Mouse (Mus musculus) NIH3T3 (cell line): ENCODE results near the gene L2hgdh.

ENCODE experiments used
- DNase-seq: peaks from one replicate; pipeline ENCODE4 v3.0.0-alpha.2; 2012; ENCODE audit warnings: low read depth

Gene L2hgdh

DNA sequence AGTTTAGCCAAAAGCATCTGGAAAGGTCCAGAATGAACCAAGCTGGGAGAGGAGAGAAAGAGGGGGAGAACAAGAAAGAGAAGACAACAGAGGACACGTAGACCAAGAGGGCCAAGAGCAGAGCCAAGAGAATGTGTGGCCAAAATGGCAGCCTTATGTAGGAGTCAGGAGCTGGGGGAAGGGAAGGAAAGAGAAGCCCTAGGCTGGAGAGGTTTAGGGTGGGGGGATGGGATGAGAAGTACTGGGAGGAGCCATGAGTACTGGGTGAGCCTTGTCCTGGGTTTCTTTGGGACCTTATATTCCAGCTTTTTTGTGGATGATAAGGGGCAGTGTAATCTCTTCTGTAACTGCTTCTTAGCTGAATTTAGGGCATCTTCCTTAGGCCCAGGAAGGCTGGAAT is 4.6 kb upstream of the L2hgdh start:
- DNase-seq: no peak

DNA sequence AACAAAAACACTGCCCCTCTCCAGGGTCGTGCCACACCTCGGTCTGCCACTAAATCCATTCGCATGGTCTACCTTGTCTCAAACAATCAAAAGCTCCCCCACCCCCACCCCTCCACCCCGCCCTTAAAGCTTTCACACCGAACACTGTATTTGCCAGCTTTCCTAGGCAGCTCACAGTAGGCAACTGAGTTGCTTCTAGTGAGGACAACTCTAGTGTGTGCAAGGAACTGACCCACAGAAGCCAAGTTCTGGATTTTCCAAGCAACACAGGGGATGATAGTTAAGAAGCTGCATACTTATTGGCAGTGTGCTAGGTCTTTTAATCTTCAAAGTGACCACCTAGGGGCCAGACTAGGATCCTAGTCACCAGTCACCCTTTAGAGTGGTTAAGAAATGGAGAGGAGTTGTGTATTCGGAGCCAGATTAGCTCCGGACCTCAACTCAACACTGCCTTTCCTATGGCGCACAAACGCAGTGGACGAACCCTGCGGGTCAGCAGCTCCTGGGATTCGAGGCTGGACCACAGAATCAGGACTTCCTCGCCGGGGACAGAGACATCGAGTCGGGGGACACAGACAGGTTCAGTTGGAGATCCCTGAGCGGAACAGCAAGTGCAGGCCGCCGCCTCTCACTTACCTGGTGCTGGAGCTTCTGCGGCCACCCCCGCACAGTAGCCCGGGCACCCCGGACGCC is 509 bp downstream of the L2hgdh start:
- no peak for DNase-seq

DNA sequence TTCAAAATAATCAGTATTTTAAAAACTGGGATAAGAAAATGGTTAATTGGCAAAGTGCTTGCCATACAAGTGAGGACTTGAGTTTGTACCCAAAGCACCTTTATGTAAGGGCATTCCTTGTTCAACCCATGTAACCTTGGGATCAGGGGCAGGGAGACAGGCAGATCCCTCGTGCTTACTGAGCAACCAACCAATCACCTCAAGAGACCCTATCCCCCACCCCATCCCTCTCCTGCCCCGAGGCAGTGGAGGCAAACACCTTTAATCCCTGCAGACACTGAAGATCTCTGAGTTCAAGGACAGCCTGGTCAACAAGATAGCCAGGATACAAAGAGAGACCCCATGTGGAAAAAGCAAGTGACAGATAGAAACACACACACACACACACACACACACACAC is 1.3 kb downstream of the L2hgdh start:
- no peak for DNase-seq

DNA sequence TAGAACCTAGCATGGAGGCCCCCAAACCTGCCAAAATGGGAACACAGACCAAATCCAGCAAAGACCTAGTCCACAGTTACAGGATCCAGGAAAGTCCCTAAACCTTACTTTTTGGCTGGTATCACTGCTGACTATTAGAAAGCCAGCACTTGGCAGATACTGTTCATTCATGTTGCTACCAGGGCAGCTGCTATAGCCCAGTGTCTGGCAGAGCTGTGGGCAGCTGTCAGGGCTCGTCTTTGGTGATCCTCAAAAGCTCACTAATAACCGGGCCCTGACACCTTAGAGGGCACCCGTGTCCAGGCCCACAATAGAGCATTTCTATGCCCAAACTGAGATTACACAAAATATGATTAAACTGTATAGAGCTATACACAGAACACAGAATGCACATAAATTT is 1.8 kb downstream of the L2hgdh start:
- no peak for DNase-seq

DNA sequence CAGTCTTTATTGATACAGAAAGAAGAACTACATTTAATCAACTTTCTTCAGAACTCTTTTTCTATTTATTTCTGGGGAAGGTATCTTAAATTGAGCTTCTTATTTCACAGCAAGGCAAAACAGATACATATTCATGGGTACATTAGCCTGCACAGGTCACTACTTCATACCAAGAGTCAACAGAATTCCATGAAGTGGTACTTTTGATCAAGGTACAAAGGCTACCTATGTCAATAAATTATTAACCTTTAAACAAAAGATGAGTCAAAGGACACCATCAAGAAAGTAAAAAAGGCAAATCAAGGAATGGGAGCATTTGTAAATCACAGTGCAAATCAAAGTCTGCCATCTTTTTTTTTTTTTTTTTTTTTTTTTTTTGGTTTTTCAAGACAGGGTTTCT is 11.0 kb downstream of the L2hgdh start:
- DNase-seq: no peak

DNA sequence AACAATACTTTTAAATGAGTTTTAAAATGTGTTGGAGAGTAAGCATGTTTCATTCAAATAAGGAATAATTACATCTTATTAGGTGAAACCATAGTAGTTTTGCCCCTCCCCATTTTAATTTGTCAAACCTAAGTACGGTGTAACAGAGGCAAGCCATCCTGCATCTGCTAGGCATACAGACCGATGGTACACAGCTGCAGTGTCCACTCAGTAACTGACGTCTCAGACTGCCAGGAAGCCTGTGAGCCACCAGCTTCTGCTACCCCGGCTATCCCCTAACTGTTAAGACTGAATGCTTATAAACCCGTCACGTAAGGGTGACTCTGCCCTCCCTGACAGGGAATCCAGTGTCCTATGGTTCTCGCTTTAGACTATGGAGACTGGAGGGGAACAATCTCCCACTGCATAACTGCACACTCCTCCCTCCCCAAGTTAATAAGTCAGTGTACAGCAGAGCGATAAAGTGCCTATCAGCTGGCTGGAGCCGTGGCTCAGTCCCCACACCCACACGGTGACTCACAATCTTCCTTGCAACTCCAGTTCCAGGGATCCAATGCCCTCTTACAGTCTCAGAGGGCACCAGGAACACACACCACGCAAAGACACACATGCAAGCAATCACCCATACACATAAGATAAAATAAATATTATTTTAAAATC is 19.7 kb downstream of the L2hgdh start:
- peak; percentile 37 for DNase-seq

DNA sequence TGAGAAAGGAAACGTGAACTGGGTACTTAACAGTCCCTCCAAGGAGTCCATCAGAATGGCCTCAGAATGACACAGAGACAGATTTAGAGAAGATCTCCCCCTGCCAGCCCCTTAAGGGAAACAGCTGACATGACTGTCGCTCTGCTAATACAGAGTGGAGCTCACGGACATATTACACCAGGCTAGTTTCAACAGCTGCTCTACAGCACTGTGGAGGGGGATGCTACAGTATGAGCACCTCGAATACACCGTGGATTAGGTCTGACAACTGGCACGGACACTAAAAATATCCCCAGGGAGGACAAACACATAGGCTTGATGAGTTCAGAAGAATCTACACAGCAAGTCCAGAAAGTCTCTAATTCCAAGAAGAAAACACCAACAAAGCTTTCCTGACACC is 26.3 kb downstream of the L2hgdh start:
- DNase-seq: no peak

DNA sequence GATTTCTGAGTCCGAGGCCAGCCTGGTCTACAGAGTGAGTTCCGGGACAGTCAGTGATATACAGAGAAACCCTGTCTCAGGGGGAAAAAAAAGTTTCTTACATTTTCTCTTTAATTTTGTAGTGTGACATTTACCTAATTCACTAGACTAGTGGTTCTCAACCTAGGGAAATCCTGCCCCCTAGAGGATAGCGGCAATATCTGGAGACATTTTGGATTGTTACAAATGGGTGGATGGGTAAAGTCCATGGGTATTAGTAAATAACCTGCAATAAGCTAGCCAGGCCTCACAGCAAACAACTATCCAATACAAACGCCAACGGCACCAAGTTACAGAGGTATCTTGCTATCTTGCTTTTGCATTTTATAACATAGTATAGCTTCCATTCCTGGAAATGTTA is 27.9 kb downstream of the L2hgdh start:
- DNase-seq: peak; percentile 85

DNA sequence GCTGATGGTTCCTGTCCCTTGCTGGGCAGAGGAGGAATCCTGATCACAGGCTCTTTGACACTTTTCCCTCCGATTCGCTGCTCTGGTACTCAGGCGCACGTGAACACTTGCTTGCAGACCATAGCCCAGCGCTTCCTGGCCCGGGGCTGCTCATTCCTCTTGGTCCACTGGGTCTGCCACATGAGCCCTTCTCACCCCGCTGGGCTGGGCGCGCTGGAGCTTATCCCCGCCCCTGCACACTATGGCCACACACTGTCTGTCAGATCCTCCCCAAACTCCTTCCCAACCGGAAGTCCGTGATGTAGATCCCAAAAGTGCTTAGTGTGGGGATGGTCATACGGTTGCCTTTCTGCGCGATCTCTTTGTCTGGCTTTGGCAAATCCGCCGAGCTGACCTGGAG is 31.2 kb downstream of the L2hgdh start:
- no peak for DNase-seq

DNA sequence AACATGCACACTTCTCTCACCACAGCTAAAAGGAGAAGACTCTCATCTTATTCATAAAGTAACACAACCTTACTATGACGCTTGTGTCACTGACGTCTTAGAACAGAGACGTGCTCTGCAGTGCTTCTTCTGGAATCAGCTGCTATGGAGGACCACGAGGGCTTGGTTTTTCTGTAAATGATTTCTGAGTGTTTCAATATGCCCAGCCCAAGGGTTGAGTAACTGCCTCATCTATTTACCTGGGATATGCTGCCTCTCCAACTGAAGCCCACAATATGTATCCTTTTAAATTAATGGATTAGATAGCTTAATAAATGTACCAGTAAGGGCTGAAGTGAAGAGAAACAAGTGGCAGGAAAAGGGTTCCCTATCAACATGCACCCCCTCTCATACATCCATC is 34.0 kb downstream of the L2hgdh start:
- no peak for DNase-seq

DNA sequence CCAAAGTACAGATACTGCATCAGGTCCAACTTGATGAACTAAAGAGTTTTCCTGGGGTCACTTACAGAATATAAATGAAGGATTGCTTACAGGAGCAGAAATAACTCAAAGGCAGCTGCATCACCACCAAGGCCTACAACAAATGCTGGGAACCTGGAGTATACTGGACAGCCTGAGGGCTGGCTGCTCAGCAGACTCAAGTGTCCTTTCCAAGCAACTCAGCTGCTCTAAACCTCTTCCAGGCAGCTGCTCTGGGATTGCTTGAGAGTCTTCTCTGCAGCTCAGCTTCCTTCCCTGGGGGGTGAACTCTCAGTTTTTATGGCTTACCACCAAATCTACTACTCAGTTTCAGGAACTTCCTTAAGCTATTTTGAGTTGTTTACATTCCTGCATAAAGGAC is 35.6 kb downstream of the L2hgdh start:
- no peak for DNase-seq

DNA sequence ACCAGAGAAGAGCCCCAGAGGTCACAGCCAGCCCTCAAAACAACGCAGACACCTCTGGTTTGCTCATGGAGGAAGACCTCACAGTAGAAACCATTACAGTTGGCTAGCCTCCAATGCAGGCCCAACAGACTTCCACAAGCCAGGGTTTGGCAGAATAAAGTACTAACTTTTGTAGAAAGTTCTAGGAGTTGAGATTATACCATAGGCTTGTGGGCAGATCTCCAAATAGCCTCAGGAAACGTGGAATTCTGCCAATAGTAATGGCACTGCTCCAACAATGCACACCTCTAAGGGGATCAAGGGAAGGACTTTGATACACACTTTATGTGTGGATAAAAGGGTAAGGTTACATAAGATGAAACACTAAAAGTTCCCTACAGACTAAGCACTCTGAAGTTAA is 36.3 kb downstream of the L2hgdh start:
- DNase-seq: peak; percentile 50

DNA sequence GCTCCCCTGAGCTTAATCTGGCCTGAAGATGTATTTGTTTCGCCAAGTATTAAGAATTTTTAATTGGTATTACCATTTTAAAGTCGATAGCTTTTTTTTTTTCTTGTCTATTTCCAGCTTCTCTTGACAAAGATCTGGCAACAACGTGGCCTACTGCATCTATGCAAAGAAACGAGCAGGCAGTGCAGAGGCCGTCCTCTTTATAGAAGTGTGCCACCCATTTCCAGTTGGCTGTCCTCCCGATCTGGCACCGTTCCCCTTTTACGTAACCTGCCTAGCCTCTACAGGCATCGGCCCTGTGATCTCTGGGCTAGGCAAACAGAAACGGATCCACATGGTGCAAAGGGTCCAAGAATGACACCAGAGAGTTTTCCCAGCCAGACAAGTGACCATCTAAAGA is 41.1 kb downstream of the L2hgdh start:
- DNase-seq: peak; percentile 82

DNA sequence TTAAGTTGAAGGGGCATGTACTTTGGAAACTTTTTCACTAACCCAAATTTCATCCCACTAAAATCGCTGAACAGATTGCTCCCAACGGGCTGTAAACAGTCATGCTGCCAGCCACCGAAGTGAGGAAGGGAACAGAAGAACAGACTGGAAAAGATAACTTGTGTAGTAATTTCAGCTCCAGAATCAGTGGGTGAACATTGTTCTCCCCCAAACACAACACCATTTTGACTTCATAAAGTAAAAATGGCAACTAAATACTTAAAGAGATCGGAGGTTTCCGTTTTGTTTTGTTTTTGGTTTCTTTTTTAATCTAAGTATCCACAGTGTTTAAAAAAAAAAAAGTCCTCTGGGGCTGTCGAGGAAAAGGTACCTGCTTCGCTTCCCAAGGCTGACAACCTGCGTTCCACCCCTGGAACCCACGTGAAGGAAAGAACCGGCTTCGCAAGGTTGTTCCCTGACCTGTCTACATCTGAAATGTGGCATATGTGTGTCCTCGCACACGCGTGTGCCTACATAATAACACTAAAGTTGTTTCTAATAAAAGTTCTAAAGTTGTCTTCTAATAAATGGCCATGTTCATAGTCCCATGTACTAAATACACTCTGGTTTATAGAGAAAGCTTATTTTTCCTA is 41.8 kb downstream of the L2hgdh start:
- DNase-seq: peak; percentile 28

DNA sequence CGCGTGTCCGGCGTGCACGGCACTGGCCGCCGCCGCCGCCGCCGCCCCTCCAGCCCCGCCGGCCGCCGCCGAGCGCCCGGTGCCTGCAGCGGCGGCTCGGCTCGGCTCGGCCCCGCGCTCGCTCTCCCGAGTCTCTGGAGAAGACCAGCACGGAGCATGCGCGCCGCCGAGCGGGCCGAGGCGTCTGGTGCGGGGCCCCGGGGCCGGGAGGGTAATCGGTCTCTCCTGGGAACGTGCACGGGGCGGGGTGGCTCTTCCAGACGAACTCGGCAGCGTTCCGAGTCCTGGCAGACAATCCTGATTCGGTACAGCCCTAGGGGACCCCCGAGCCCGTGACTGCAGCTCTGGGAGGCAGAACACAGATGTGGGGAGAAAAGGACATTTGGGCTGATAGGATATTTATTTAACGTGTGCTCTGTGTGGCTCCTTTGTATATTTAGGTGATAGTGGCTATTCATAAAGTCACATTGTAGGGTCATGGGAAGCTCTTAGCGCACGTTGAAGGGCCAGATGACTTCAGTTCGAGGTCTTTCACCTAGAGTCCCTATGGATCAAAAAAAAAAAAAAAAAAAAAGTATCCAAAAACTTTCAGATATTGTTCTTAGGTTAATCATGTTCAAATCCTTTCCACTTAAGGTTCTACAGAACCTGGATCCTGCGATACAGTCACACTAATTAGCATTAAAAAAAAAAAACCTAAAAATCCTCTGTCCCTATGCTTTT is 42.4 kb downstream of the L2hgdh start:
- DNase-seq: peak; percentile 89

DNA sequence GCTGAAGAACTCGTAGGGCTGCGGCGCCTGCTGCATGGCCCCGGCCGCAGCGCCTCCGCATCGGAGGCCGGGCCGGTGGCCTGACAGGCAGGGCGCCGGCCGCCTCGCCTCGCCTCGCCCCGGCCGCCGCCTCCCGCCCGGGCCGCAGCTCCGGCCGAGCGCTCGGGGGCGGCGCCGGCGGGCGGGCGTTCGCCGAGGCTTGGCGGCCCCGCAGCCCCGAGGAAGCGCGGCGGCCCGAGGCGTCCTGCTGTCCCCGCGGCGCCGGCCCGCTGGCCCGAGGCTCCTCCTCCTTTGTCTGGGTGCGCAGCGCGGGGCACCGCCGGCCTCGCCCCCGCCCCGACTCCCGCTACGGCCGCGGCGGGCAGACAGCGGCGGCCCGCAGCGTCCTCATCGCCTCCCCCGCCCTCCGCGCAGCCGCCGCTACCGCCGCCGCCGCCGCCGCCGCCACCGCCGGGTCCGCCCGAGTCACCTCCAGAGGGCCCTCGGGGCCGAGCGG is 43.1 kb downstream of the L2hgdh start, which contains the start of gene Sos2:
Sos2 (minus strand) TSS at position 287 of the 496 bp plus-strand sequence.
- peak; percentile 65 for DNase-seq

DNA sequence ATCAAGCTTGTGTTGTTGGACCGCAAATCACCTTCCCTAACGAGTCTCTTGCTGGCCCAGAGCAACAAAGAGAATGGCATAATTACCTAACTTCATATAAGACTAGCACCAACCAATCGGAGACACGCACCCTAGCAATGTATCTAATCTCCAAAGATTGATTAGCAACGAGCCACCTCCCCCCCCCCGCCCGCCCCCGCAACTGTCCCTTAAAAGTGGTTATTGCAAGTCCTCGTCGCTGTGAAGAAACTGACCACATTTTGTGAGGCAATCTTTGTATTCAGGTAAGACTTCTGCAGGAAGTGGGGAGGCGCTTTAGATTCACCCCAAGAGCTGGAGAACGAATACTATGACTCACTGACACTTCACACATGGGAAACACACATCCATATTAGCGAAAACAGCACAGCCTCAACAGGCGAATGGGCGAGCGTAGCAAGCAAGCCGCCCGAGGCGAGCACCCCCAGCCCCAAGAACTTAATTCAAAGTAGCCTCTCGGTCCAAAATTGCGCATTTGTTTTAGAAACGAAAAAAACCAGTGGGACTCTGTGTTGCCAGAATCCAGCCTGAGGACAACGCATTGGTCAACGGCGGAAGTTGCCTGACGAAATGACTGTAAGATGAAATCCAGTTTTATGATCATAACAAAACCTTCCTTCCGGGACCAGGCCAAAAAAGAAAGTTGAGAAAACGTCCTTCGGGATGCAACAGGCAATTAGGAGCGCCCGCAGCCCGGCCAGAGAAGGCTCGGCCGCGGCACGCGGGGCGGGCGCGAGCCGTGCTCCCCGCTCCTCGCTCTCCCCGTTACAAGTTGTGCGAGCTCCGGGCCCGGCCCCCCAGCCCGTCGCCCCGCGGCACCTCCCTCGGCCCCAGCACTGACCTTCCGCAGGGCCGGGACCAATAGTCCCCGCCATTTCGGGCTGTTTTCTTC is 43.8 kb downstream of the L2hgdh start:
- DNase-seq: peak; percentile 74

DNA sequence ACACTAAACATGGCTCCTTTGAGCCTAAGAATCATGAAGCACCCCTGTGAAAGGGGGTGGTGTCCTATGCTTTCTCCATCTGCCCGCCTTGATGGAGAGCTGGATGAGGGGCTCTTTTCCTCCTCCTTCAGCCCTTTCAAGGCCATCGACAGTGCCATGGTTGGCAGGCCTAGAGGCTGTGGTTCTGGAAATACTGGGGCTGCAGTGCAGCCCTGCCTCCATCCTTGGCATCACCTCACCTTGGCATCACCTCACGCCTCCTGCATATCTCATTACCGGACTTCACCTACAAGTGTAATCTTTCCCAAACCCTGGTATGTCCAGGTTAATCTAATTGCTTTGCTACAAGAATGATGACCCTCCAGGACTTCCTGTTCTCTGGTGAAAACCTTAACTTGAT is 48.5 kb downstream of the L2hgdh start:
- no peak for DNase-seq

DNA sequence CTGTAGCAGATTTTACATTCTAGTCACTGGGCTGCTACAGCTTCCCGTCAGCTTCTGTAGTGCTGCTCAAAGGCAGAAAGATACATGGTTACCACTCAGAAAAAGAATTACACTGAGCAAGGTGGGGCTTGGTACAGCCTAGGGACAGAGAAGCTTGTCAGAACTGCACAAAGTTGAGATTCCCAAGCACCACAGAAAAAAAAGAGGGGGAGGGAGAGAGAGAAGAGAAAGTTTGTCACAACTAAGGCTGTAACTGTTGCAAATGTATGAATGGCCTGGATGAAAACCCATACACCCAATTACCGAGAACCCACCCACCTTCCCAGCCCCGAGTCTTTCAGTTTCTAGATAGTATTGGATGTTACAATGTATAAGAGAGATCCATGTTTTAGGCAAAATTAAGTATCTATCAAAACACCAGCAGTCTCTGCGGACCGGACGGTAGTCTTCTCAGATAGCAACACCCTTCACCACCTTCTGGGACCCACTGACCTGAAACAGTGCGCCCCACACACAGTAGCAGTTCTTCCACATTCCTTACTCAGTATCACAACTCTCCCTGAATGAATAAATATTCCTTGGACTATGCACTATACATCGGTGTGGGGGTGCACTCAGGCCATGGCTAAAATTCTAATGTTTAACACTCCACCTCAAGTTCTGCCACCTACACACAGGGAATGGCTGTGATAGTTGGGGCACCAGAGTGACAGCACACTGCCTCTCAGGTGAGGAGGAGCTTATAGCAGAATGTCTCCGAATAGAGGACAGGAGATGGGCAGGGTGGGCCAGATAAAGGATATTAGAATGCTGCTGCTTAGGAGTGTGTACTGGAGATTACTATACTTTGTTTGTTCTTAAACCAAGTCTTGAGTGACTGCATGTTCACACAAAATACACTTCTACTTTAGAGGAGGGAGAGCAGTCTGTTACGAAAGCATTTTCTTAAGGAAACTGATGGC is 49.8 kb downstream of the L2hgdh start:
- DNase-seq: no peak

DNA sequence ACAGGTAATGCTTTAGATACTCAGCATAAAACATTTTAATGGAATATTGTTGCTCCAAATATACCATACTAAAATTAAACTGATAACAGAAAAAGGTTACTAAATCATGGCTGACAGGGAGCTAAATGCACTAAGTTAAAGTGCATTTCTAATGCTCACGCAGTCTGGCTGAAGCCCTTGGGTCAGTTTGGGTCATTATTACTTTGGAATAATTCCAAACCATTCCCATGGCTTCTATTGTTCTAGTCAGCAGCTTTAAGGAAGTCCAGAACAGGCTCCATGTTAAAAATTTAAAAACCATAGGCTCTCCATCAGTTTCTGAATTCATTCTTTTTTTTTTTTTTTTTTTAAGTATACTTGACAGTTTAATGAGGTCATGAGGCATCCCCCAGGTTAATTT is 50.5 kb downstream of the L2hgdh start:
- no peak for DNase-seq
